Mouse (Mus musculus): ENCODE data around the gene Olfr1463.

The Olfr1463 gene

DNA sequence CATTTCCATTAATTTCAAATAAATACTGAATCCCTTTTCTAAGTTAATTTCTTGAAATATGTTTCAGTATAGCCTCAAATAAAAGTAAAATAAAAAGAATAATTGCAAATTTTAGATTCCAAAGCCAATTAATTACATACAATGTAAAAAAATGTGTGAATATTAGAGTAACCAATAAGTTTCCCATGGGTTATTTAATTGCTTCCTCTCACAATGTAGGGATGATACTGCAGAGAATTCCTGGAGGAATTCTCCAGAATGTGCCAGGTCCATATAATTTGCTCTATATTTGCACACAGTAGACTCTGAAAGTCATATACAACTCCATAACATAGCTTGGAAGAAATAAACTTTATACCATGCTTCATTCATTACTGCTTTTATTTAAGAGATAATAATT is at the start of gene Olfr1463:
Olfr1463 (plus strand) TSS at position 301 of the 400 bp plus-strand sequence.
- in situ Hi-C loops (cut with MboI) = no loop called here

DNA sequence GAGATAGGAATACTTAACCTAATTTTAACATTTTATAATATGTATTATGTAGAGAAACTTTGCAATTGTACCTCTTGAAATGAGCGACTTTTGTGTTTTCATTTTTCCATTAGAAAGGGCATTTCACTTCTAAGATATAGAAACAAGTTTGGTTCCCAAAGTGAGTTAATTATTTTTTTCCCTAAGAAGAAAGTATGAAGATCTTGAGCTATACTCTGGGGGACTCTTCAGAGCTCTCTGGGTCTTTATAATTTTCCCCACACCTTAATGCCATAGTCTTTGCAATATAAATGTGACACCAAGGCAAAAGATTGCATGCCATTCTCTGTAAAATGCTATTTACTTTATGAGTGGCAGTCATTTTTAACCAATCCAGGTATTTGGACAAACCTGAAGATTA is 45.7 kb upstream of the Olfr1463 start, which contains the start of gene Olfr1462:
Olfr1462 (plus strand) TSS at position 301 of the 400 bp plus-strand sequence.
- in situ Hi-C loops (cut with MboI) = no loop called here

DNA sequence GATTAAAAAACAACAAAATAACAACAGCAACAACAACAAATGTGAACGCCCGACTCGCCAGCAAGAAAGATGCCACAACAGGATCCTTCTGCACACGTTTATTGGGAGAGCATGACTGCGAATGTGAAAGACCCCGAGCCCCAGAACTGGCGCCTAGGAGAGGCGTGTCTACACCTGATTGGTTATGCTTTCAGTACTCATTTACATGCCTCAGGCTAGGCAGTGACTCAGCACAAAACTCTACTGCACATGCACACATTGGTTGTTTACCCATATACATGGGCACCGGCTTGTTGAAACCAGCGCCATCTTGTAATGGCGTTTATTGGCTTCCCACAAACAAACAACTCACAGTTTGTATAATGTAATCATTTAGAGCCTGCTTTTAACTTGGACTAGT is 9.5 kb upstream of the Olfr1463 start:
- in situ Hi-C loops (cut with MboI) = no loop called here
